Mouse (Mus musculus) adrenal gland, adult 2 months (tissue): ENCODE measurements around the gene Dgkq. TPM values are rescaled to one million over a fixed set of nuclear protein-coding genes. Genes with fewer than 3 reads are reported as not detected.
"Not testable (repeated sequence)": the region's sequence is repeated elsewhere in the genome, so short reads cannot be mapped to it uniquely, and the experiment has no call there.

Source experiments
- DNase-seq: peaks from one replicate; pipeline ENCODE4 v3.0.0; 2021
- polyA plus RNA-seq: library from polyadenylated mRNA; depleted of rRNA; stranded (reverse); fragments of >200 nt; gene quantifications from 2 replicates; pipeline ENCODE4 v1.2.3, GENCODE M21; 2012
- total RNA-seq, 2 experiments: library from RNA; stranded (reverse); gene quantifications; 2 replicates each; pipeline ENCODE4 v1.2.3; 2021

The Dgkq gene
- total and polyA plus RNA-seq, 3 experiments = 13.6 to 22.0 (median 20.7) TPM

DNA sequence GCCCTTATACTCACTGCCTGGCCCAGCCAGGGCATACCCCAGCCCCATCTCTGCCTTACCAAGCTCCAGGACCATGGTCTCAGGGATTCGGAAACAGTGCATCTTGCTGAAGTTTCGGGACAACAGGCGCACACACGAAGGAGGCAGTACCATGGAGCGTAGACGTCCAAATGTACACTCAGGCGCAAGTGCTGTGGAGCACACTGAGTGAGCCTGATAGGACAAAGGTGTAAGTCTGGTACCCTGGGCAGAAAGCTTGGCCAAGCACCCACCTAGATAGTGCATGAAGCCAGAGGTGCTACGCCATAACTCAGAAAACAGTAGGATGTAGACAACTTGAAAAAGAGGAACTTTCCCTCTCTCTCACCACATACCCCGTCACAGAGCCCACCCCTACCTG, 14.1 kb downstream of the Dgkq start:
- DNase-seq = no peak

DNA sequence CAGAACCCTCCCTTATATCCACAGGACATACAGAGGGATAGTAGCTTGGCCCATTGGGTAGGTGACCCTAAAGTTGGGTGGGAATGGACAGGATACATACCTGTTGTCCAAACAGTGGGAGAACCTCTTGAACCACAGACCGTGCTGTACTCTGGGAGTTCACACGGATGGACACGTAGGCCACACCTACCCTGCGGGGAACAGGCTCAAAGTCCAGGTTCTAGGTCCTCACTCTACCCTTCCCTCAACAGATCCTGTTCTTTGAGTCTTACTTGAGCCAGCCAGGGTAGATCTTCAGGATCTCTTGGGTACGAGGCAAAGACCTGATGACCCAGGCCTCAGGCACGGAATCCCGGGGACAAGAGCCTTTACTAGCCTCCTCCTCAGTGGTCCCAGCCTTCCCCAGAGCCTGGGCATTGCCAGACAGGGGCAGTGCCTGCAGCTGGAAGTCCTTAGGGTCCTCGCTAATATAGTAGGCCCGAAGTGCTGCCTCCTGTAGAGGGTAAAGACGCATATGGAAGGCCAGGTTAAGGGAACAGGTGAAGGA, 15.0 kb downstream of the Dgkq start:
- no peak for DNase-seq

DNA sequence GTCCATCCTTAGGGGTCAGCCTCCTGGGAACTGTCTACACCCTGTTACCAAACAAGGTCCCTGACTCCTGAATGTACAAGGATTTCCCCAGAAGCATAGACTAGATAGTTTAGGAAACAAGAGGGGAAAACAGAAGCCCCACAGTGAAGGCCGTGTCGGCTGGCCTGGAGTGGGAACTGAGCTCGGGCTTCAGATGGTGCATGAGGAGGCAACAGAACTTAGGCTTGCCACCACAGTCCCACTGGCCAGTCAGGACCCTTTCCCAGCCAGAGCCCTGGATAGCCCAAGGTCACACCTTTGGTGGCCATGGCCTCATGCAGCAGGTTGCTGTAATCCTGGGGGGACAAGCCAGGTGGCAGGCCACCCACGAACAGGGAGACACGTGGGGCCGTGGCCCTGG, 16.1 kb downstream of the Dgkq start:
- DNase-seq = no peak

DNA sequence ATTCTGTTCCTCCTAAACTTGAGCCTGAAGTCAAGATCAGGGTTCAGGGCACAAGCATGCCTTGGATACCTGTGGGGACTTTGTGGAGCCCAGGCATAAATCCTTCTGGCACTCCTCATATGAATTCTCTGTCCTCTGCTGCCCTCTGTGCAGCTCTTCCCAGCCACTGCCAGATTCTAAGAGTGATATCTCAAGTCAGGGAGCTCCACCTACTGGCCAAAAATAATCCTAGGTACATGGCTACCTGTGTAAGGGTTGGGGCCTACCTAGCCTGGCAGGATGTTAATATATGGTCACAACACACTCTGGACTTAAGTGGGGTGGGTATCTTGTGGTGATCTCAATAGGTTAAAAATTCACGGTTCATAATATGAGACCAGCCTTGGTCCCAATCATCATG, 17.6 kb downstream of the Dgkq start:
- peak; percentile 61 for DNase-seq

- no peak for DNase-seq
Measured at GRCm38 (mm10) chr5:108651136-108651720, 18.2 kb downstream of the Dgkq start.

DNA sequence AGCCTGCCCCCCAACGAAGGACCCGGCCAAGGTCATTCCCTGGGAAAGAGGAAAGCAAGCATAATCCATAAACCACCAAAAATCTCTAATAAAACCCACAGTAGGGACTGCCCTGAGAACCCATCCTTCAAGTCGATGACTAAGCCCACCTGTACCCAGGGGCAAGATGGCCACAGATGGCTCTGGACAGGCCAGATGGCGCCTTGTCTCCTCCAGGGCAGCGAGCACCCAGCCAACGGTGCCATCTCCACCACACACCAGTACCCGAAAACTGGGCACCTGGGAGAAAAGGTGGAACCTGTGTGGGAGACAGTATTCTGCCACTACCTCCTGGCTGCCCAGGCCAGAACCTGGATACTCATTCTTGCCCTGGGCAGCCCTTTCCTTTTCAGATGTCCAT, 19.1 kb downstream of the Dgkq start:
- no peak for DNase-seq

GRCm38 (mm10) chr5:108648937-108649576, 20.4 kb downstream of the Dgkq start:
- no peak for DNase-seq

GRCm38 (mm10) chr5:108647820-108648465, 21.5 kb downstream of the Dgkq start:
- DNase-seq = no peak

DNA sequence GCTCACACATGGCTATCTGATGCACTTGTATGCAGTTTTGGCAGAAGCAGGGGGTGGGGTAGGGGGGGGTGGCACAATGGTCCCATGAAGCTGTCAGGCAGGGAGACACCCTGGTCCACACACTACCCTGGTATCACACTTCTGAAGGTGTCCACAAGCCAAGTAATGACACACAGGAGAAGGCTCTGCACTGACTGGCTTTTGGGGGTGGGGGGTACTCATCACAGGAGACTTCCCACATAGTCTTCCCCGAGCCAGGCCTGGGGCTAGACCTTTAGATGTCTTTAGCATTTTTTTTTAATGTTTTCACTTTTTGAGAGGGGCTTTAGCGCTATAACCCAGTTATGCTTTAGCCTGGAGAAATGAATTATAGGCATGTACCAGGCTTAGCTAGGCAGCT, 22.2 kb downstream of the Dgkq start:
- no peak for DNase-seq

- no peak for DNase-seq
Measured at GRCm38 (mm10) chr5:108646343-108646660, 23.2 kb downstream of the Dgkq start.

- DNase-seq = no peak
Measured at GRCm38 (mm10) chr5:108645651-108646342, 23.7 kb downstream of the Dgkq start.

GRCm38 (mm10) chr5:108643674-108644073, 25.8 kb downstream of the Dgkq start:
- no peak for DNase-seq

GRCm38 (mm10) chr5:108636172-108636571, 33.3 kb downstream of the Dgkq start:
- DNase-seq = no peak

DNA sequence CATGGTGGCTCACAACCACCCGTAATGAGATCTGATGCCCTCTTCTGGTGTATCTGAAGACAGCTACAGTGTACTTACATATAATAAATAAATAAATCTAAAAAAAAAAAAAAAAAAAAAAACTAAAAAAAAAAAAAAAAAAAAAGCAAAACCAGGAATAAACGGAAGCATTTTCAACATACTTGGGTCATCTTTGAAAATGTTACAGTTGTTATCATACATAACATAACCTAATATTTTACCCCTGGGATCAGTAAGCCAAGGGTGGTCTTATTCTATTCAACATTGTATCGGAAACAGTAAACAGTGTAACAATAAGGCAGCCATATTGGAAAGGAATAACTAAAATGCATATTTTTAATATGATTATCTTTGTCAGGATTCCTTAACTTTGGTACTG, 35.4 kb downstream of the Dgkq start:
- DNase-seq = not testable (repeated sequence)

DNA sequence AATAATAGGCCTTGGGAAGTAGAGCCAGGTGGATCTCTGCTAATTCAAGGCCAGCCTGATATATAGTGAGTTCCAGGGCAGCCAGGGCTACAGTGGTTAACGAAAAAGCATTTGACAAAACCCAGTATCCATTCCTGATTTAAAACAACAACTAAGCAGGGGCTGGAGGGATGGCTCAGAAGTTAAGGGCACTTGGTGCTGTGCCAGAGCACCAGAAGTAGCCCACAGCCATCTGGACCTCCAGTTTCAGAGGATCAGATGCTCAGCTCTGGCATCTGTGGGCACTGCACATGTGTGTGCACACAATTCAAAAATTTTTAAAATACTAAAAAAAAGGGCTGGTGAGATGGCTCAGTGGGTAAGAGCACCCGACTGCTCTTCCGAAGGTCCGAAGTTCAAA, 35.8 kb downstream of the Dgkq start:
- no peak for DNase-seq

- DNase-seq = peak; percentile 95
Measured at GRCm38 (mm10) chr5:108629634-108630483, 39.6 kb downstream of the Dgkq start, which contains the start of the genes Gak and Tmem175. Gene Gak, minus strand, starts transcription at chr5:108629755. Gene Tmem175, plus strand, starts transcription at chr5:108629770.

DNA sequence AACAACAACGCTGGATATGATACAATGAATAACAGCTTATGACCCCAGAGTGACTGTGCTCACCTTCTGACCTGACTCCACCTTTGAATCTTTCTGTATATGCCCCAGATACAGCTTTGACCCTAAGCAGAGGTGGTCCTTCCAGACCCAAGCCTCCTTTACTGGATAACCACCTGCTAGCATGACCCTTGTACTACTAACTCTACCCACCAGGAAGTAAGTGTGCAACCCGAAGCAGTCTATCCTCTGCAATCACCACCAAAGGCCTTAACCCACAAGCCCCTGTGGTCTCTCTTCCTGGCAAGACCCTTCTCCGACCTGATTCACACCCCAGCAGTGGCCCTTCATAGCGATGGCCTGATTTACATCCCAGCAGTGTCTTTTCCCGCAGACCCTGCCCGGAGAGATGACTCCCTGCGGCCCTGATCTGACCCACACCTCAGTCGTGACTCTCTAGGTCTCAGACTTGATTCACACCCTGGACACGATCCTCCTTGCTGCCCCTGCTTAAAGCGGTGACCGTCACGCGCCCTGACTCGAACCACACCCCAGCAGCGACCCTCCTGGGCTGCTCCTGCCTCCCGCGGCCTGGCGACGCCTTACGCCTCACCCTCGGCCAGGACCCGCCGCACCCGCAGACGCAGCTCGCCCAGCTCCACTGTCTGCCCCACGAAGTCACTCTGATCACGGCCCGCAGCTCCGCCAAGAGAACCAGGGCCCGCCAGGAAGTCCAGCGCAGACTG, 40.4 kb downstream of the Dgkq start:
- DNase-seq = no peak

GRCm38 (mm10) chr5:108626050-108626660, 43.3 kb downstream of the Dgkq start:
- DNase-seq = no peak

GRCm38 (mm10) chr5:108621870-108622269, 47.6 kb downstream of the Dgkq start:
- no peak for DNase-seq

DNA sequence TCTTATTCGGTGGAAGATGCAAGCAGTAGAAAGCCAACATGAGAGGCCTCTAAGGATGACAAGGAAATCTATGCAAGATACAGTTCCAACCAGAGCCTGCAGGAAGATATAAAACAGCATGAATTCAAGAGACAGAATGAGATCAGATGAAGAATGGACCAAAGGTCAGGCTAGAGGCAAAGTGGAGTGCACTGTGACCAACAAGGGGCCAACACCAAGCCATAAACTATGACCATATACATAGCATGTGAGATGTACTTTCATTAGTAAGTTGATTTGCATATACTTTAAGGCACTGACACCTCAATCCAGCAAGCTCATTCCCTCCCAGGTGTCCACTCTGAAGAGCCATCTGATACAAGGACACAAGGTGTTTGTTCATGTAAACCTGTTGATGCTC, 59.0 kb downstream of the Dgkq start:
- DNase-seq = no peak

GRCm38 (mm10) chr5:108602537-108602936, 66.9 kb downstream of the Dgkq start:
- DNase-seq = no peak
